Mouse (Mus musculus): ENCODE measurements around the gene Zfp91. TPM values are rescaled to one million over a fixed set of nuclear protein-coding genes. Genes with fewer than 3 reads are reported as not detected.

Gene Zfp91
- polyA plus RNA-seq (2015; fragmentation: Nextera tagmentation; extraction: Ambion mirVana) = 14.6 and 16.2 TPM in 2 replicates

GRCm38 (mm10) chr19:12795511-12796327, at the start of gene Zfp91, which contains the start of gene Lpxn:
TSS of gene Zfp91 (minus strand) at chr19:12796126.
TSS of gene Lpxn (plus strand) at chr19:12796193.

GRCm38 (mm10) chr19:12765308-12765707, 30.6 kb downstream of the Zfp91 start, which contains the start of gene Cntf:
TSS of gene Cntf (minus strand) at chr19:12765632.

Other genes starting within 250 kb of the Zfp91 start
- 0.19 and 0.29 TPM in 2 replicates for gene Gm4952, start 196.2 kb downstream of the Zfp91 start, polyA plus RNA-seq (2015; fragmentation: Nextera tagmentation; extraction: Ambion mirVana)
- gene Glyat, start 162.8 kb downstream of the Zfp91 start, polyA plus RNA-seq (2015; fragmentation: Nextera tagmentation; extraction: Ambion mirVana) = 0.04 TPM in 1 of 2 replicates, not detected in the other
- not detected in 2 replicates for gene Olfr1442, start 125.7 kb downstream of the Zfp91 start, polyA plus RNA-seq (2015; fragmentation: Nextera tagmentation; extraction: Ambion mirVana)
- not detected in 2 replicates for gene Olfr1443, start 118.0 kb downstream of the Zfp91 start, polyA plus RNA-seq (2015; fragmentation: Nextera tagmentation; extraction: Ambion mirVana)
- gene Keg1, start 100.3 kb downstream of the Zfp91 start, polyA plus RNA-seq (2015; fragmentation: Nextera tagmentation; extraction: Ambion mirVana) = not detected in 2 replicates
- 1.5 and 1.8 TPM in 2 replicates for gene Cntf, start 30.5 kb downstream of the Zfp91 start, polyA plus RNA-seq (2015; fragmentation: Nextera tagmentation; extraction: Ambion mirVana)
- 1.3 and 1.8 TPM in 2 replicates for gene Lpxn, start 67 bp upstream of the Zfp91 start, polyA plus RNA-seq (2015; fragmentation: Nextera tagmentation; extraction: Ambion mirVana)
- gene Gm5244, start 50.6 kb upstream of the Zfp91 start, polyA plus RNA-seq (2015; fragmentation: Nextera tagmentation; extraction: Ambion mirVana) = not detected in 2 replicates
- not detected in 2 replicates for gene Olfr1444, start 61.2 kb upstream of the Zfp91 start, polyA plus RNA-seq (2015; fragmentation: Nextera tagmentation; extraction: Ambion mirVana)
- not detected in 2 replicates for gene Olfr1445, start 87.7 kb upstream of the Zfp91 start, polyA plus RNA-seq (2015; fragmentation: Nextera tagmentation; extraction: Ambion mirVana)
- not detected in 2 replicates for gene Olfr1446, start 97.4 kb upstream of the Zfp91 start, polyA plus RNA-seq (2015; fragmentation: Nextera tagmentation; extraction: Ambion mirVana)
- not detected in 2 replicates for gene Olfr1447, start 107.6 kb upstream of the Zfp91 start, polyA plus RNA-seq (2015; fragmentation: Nextera tagmentation; extraction: Ambion mirVana)
- gene Olfr1448, start 128.3 kb upstream of the Zfp91 start, polyA plus RNA-seq (2015; fragmentation: Nextera tagmentation; extraction: Ambion mirVana) = not detected in 2 replicates
- gene Olfr1449, start 134.7 kb upstream of the Zfp91 start, polyA plus RNA-seq (2015; fragmentation: Nextera tagmentation; extraction: Ambion mirVana) = not detected in 2 replicates
- gene Olfr1450, start 154.1 kb upstream of the Zfp91 start, polyA plus RNA-seq (2015; fragmentation: Nextera tagmentation; extraction: Ambion mirVana) = not detected in 2 replicates
- not detected in 2 replicates for gene Olfr1451, start 198.9 kb upstream of the Zfp91 start, polyA plus RNA-seq (2015; fragmentation: Nextera tagmentation; extraction: Ambion mirVana)
- gene Olfr1453, start 232.2 kb upstream of the Zfp91 start, polyA plus RNA-seq (2015; fragmentation: Nextera tagmentation; extraction: Ambion mirVana) = not detected in 2 replicates

All from neural tube, postnatal 0 days (tissue).